Mouse (Mus musculus) left cerebral cortex, postnatal 14 days (tissue): ENCODE data around the gene Adgrv1. TPM values are rescaled to one million over a fixed set of nuclear protein-coding genes. Genes with fewer than 3 reads are reported as not detected.

Source experiments
- DNase-seq, 2 experiments: peaks; one replicate each; pipeline ENCODE4 v3.0.0; 2021 to 2022; ENCODE audit warnings: low spot score in 2 of 2, mixed read lengths in 1 of 2
- intact Hi-C: fragments of 180-260 bp; cut with DNase I; formaldehyde crosslinking; loops from one replicate; pipeline ENCODE4 v1.15.1; 2025
- total RNA-seq, 2 experiments: library from RNA; stranded (reverse); gene quantifications; 2 replicates each; pipeline ENCODE4 v1.2.3; 2021

Gene Adgrv1
- total RNA-seq, 2 experiments from 2014 or later: 1.7 to 1.8 TPM

- no peak for DNase-seq
- intact Hi-C loops: no loop called here
Measured at GRCm38 (mm10) chr13:81358365-81358764, 274.6 kb downstream of the Adgrv1 start.

GRCm38 (mm10) chr13:81357215-81357614 is 275.7 kb downstream of the Adgrv1 start:
- intact Hi-C loops: no loop called here
- DNase-seq: no peak

GRCm38 (mm10) chr13:81354587-81354986 is 278.4 kb downstream of the Adgrv1 start:
- no peak for DNase-seq
- intact Hi-C loops: no loop called here

GRCm38 (mm10) chr13:81352296-81352695 is 280.7 kb downstream of the Adgrv1 start:
- intact Hi-C loops: no loop called here
- DNase-seq: no peak

- intact Hi-C loops: no loop called here
- no peak for DNase-seq
Measured at GRCm38 (mm10) chr13:81351462-81352155, 281.3 kb downstream of the Adgrv1 start.

- intact Hi-C loops: no loop called here
- no peak for DNase-seq
Measured at GRCm38 (mm10) chr13:81347261-81347980, 285.5 kb downstream of the Adgrv1 start.

GRCm38 (mm10) chr13:81342987-81343596 is 289.9 kb downstream of the Adgrv1 start:
- intact Hi-C loops: no loop called here
- no peak for DNase-seq

GRCm38 (mm10) chr13:81335241-81335640 is 297.7 kb downstream of the Adgrv1 start:
- intact Hi-C loops: no loop called here
- DNase-seq: no peak

- DNase-seq: no peak
- intact Hi-C loops: no loop called here
Measured at GRCm38 (mm10) chr13:81332018-81332417, 300.9 kb downstream of the Adgrv1 start.

GRCm38 (mm10) chr13:81329762-81330161 is 303.2 kb downstream of the Adgrv1 start:
- intact Hi-C loops: no loop called here
- no peak for DNase-seq

GRCm38 (mm10) chr13:81328181-81328580 is 304.8 kb downstream of the Adgrv1 start:
- intact Hi-C loops: no loop called here
- DNase-seq: no peak

- intact Hi-C loops: no loop called here
- DNase-seq: no peak
Measured at GRCm38 (mm10) chr13:81325606-81326215, 307.2 kb downstream of the Adgrv1 start.

- intact Hi-C loops: no loop called here
- DNase-seq: no peak
Measured at GRCm38 (mm10) chr13:81323546-81324316, 309.2 kb downstream of the Adgrv1 start.

GRCm38 (mm10) chr13:81316581-81316980 is 316.4 kb downstream of the Adgrv1 start:
- DNase-seq: no peak
- intact Hi-C loops: no loop called here

GRCm38 (mm10) chr13:81314306-81315120 is 318.4 kb downstream of the Adgrv1 start:
- DNase-seq: peak; percentile 32 to 58
- intact Hi-C loops: loop anchor here (5.0 kb wide), 2 partner anchors 432 to 452 kb away; partner anchors contain the start of gene Arrdc3

- intact Hi-C loops: loop anchor here (5.0 kb wide), 2 partner anchors 430 to 450 kb away; partner anchors contain the start of gene Arrdc3
- no peak for DNase-seq
Measured at GRCm38 (mm10) chr13:81312148-81312547, 320.8 kb downstream of the Adgrv1 start.

- DNase-seq: no peak
- intact Hi-C loops: no loop called here
Measured at GRCm38 (mm10) chr13:81300851-81301250, 332.1 kb downstream of the Adgrv1 start.

- intact Hi-C loops: no loop called here
Measured at GRCm38 (mm10) chr13:81294106-81294505, 338.8 kb downstream of the Adgrv1 start.

More at GRCm38 (mm10) chr13:81294106-81294505, 338.8 kb downstream of the Adgrv1 start:
- DNase-seq: no peak
